Mouse (Mus musculus) bone marrow macrophage, adult 2 months (primary cell): ENCODE results near the gene Cd44. TPM values are rescaled to one million over a fixed set of nuclear protein-coding genes. Genes with fewer than 3 reads are reported as not detected.

Experiments
- H3K27ac ChIP-seq: 2 replicates; pipeline ENCODE4 v1.5.1; 2012; ENCODE audit warnings: low read depth, low read length; ENCODE audit not compliant: insufficient read depth
- H3K4me1 ChIP-seq: 2 replicates; pipeline ENCODE4 v1.6.1; 2012; ENCODE audit warnings: low read length; ENCODE audit not compliant: control insufficient read depth, insufficient read depth
- H3K4me3 ChIP-seq: 2 replicates; pipeline ENCODE4 v1.5.1; 2012; ENCODE audit warnings: mild to moderate bottlenecking, low read length, moderate library complexity; ENCODE audit not compliant: insufficient read depth
- CTCF ChIP-seq: IDR thresholded peaks from 2 replicates; pipeline ENCODE4 v1.5.1; 2012; ENCODE audit warnings: low read depth, mild to moderate bottlenecking, low read length, moderate library complexity
- POLR2A ChIP-seq: IDR thresholded peaks from 2 replicates; pipeline ENCODE4 v1.6.1; 2012; ENCODE audit warnings: mild to moderate bottlenecking, low read depth, low read length, borderline replicate concordance
- polyA plus RNA-seq: library from polyadenylated mRNA; stranded (reverse); fragments of >200 nt; gene quantifications from 2 replicates; pipeline ENCODE4 v1.2.4, GENCODE M21; 2012; ENCODE audit not compliant: missing spikeins, insufficient read depth, insufficient read length

Gene Cd44
- polyA plus RNA-seq, result 141 and 156 TPM in 2 replicates

DNA sequence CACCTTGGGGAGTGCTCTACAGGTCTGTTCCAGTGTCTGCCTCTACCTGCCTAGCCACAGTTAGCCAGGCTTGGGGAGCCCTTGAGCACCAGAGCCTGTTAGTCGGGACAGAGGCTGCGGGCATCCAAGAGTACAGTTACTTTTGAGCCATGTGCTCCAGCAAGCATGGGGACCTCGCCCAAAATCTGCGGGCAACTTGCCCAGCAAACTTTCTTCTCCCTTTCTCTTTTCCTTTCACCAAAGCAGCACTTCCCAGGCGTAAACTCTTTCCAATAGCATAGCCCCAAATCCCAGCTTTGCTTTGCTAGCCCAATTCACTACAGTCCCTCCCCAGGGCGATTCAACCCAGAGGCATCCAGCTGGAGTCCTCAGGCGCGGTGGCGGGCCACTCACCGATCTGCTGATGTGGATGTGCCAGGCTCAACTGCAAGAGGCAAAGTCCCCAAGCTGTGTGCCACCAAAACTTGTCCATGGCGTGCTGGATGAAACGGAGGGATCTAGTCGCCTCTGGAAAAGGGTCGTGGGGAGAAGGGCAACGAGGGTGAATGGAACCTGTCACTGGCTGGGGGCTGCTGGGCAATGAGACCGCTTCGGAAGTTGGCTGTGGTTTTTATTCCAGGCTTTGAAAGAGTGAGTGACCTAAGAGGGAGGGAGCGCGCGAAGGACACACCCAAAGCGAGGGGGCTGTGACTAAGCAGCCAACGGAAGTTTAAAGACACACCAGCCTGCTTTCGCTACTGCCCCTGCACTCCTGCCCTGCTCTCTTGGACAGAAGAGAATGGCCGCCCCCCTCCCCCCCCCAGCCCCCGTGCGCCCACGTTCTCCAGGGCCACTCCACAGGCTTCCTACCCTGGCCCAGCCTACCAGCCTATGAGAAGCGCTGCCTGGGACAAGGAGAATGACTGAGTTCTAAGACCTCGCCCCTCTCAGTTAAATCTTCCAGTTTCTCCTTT, at the start of gene Cd44:
TSS of gene Cd44 (minus strand) at position 791 of the 953 bp plus-strand sequence.
- peaks cover 33% of the 10 kb centered on the region for H3K4me1 ChIP-seq
- H3K4me3 ChIP-seq, result peak within 1 kb of the TSS; percentile 66
- no peak for TF ChIP-seq POLR2A
- no peak for TF ChIP-seq CTCF
- H3K27ac ChIP-seq, result peak within 1 kb of the TSS; percentile 34

- TF ChIP-seq CTCF, result no peak
- no peak for TF ChIP-seq POLR2A
- Histone ChIP-seq H3K4me1 (peaks cover 46% of the 10 kb centered on the region), H3K27ac (peak overlapping the region; percentile 67), H3K4me3 (no peak overlapping the region)
Measured at GRCm38 (mm10) chr2:102948481-102948857, 47.0 kb upstream of the Cd44 start.

GRCm38 (mm10) chr2:102947846-102948480, 46.5 kb upstream of the Cd44 start:
- H3K27ac ChIP-seq, result peak overlapping the region; percentile 67
- H3K4me1 ChIP-seq, result peaks cover 50% of the 10 kb centered on the region
- TF ChIP-seq POLR2A, result no peak
- no peak for TF ChIP-seq CTCF

DNA sequence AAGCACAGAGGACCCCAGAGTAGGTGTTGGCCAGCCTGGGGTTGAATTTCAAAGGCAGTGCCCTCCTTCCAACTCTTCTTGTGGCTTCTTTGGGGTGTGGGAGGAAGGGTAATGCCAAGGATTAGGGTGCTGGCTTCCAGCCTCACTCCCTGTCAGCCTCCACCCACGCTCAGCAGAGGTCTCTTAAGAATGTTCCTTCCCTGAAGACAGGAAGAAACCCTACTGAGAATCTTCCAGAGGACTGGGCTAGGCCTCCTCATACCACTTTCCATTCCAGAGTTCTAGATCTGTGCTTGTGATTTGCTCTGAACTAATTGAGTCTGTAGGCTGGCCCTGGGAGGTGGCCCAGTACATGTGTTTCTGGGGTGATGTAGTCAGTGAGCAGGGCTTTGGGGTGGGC, 43.6 kb upstream of the Cd44 start:
- Histone ChIP-seq H3K4me1 (peaks cover 61% of the 10 kb centered on the region), H3K27ac (peak overlapping the region; percentile 82), H3K4me3 (no peak overlapping the region)

More at GRCm38 (mm10) chr2:102947846-102948480, 46.5 kb upstream of the Cd44 start:
- no peak overlapping the region for H3K4me3 ChIP-seq

GRCm38 (mm10) chr2:102944415-102945012, 43.0 kb upstream of the Cd44 start:
- peak overlapping the region; percentile 82 for H3K27ac ChIP-seq
- H3K4me3 ChIP-seq, result no peak overlapping the region
- TF ChIP-seq CTCF (no peak), POLR2A (no peak)
- peaks cover 61% of the 10 kb centered on the region for H3K4me1 ChIP-seq

More for the DNA sequence above, 43.6 kb upstream of the Cd44 start:
- no peak for TF ChIP-seq CTCF
- no peak for TF ChIP-seq POLR2A

DNA sequence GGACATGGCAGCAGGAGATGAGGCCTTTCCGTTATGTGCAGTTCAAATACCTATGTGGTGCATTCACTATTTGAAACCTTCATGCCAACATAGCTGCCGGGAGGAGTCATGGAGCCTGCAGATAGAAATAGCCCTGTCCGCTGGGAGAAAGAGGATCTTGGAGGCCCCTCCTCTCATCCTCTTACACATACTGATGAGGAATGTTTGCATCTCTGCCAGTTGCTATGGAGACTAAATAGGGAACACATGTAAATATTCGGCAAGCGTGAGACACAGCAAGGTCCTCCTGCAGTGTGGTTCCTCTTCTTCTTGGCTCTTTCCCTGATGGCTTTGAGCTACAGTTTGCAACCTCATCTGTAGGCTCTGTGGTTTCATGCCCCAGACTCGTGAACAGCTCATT, 42.5 kb upstream of the Cd44 start:
- peaks cover 60% of the 10 kb centered on the region for H3K4me1 ChIP-seq
- TF ChIP-seq CTCF (no peak), POLR2A (no peak)

GRCm38 (mm10) chr2:102942782-102943080, 41.3 kb upstream of the Cd44 start:
- Histone ChIP-seq H3K4me3 (no peak overlapping the region), H3K27ac (no peak overlapping the region), H3K4me1 (peaks cover 48% of the 10 kb centered on the region)
- TF ChIP-seq POLR2A (no peak), CTCF (no peak)

More for the DNA sequence above, 42.5 kb upstream of the Cd44 start:
- no peak overlapping the region for H3K4me3 ChIP-seq
- peak overlapping the region; percentile 46 for H3K27ac ChIP-seq

- TF ChIP-seq CTCF (no peak), POLR2A (no peak)
- no peak overlapping the region for H3K27ac ChIP-seq
- H3K4me3 ChIP-seq, result no peak overlapping the region
- peaks cover 43% of the 10 kb centered on the region for H3K4me1 ChIP-seq
Measured at GRCm38 (mm10) chr2:102941937-102942781, 40.7 kb upstream of the Cd44 start.

DNA sequence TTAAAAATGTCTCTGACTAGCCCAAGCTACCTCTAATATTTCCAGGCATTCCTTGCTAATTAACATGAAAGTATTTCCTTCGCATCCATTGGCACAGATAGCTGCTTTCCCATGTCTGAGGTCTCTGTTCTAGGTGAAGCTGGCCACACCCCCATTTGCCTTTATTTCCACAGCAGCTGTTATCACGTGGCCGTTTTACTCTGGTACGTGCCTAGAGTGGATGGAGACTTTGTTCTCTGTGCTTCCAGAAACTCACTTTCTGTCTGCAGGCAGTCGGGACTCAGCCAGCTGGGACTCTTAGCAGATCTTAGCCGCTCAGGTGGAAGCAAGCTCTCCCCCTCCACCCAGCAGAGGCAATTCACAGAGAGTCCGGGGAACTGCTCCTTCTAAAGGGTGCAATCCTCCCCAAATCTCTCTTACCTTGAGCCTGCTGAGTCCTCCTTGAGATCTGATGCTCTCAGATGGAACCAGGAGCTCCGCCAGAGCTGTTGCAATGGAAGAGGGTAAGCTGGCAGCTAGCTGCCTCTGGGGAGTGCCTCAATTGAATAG, 39.4 kb upstream of the Cd44 start:
- TF ChIP-seq POLR2A (no peak), CTCF (no peak)
- Histone ChIP-seq H3K4me1 (peaks cover 33% of the 10 kb centered on the region), H3K4me3 (no peak overlapping the region), H3K27ac (no peak overlapping the region)
